Mouse (Mus musculus) midbrain, embryonic 14.5 days (tissue): ENCODE results near the gene Dact1. TPM values are rescaled to one million over a fixed set of nuclear protein-coding genes. Genes with fewer than 3 reads are reported as not detected.

Experiments used
- ATAC-seq: fragments of 200-750 bp; cut with Nextera tagmentation; 2 replicates; pipeline ENCODE4 v1.8.0; 2017; ENCODE audit warnings: moderate number of reproducible peaks, moderate library complexity; ENCODE audit not compliant: low FRiP score, low TSS enrichment
- DNase-seq: peaks from one replicate; pipeline ENCODE4 v3.0.0-alpha.2; 2015
- H3K27ac ChIP-seq: fragments of 300-500 bp; sonication (generic); replicated peaks from 2 replicates; pipeline ENCODE4 v1.5.1; 2014; ENCODE audit warnings: mild to moderate bottlenecking, low read depth, low read length, moderate library complexity
- H3K27me3 ChIP-seq: fragments of 300-500 bp; sonication (generic); 2 replicates; pipeline ENCODE4 v1.6.1; 2014; ENCODE audit warnings: low read length, control low read depth, mixed read lengths; ENCODE audit not compliant: control insufficient read depth, insufficient read depth
- H3K36me3 ChIP-seq: fragments of 300-500 bp; sonication (generic); 2 replicates; pipeline ENCODE4 v1.6.1; 2014; ENCODE audit warnings: low read length, control low read depth; ENCODE audit not compliant: control insufficient read depth, insufficient read depth
- H3K4me1 ChIP-seq: fragments of 300-500 bp; sonication (generic); 2 replicates; pipeline ENCODE4 v1.6.1; 2014; ENCODE audit warnings: mild to moderate bottlenecking, antibody characterized with exemption, low read length, control low read depth; ENCODE audit not compliant: control insufficient read depth, insufficient read depth
- H3K4me2 ChIP-seq: fragments of 300-500 bp; sonication (generic); 2 replicates; pipeline ENCODE4 v1.6.1; 2014; ENCODE audit warnings: mild to moderate bottlenecking, low read length, moderate library complexity
- H3K4me3 ChIP-seq: fragments of 300-500 bp; sonication (generic); replicated peaks from 2 replicates; pipeline ENCODE4 v1.5.1; 2014; ENCODE audit warnings: low read depth, low read length
- H3K9ac ChIP-seq: fragments of 300-500 bp; sonication (generic); replicated peaks from 2 replicates; pipeline ENCODE4 v1.6.1; 2014; ENCODE audit warnings: mild to moderate bottlenecking, low read length, moderate library complexity
- H3K9me3 ChIP-seq: fragments of 300-500 bp; sonication (generic); 2 replicates; pipeline ENCODE4 v1.6.1; 2016; ENCODE audit warnings: low read length, control low read depth, mixed read lengths; ENCODE audit not compliant: control insufficient read depth
- WGBS: fragments of 180-500 bp; shearing (Covaris S2); extraction: QIAGEN DNeasy Blood & Tissue Kit; methylation state at CpG from one replicate; pipeline ENCODE4 v1.1.7; 2014; 5-methylcytosine and 5-hydroxymethylcytosine counted together
- polyA plus RNA-seq: library from polyadenylated mRNA; unstranded; fragments of >200 nt; fragmentation: Nextera tagmentation; extraction: Ambion mirVana; gene quantifications from 2 replicates; pipeline ENCODE4 v1.2.1, GENCODE M21; 2014

The Dact1 gene
- polyA plus RNA-seq, 1 experiment from 2014 or later = 35.8 TPM

GRCm38 (mm10) chr12:71366175-71366574 lies 56.5 kb downstream of the Dact1 start:
- ATAC-seq (no peak), DNase-seq (no peak)
- no peaks in the 10 kb centered on the region for H3K27me3 ChIP-seq
- H3K9ac ChIP-seq = no peak overlapping the region
- H3K4me3 ChIP-seq = no peak overlapping the region
- 63% methylated on average over 6 of the region's 6 CpGs for WGBS
- H3K27ac ChIP-seq = no peak overlapping the region
- no peaks in the 10 kb centered on the region for H3K9me3 ChIP-seq
- peaks cover 5% of the 10 kb centered on the region; the same call in 1 of the 2 replicates for H3K4me1 ChIP-seq
- no peaks in the 10 kb centered on the region for H3K36me3 ChIP-seq
- H3K4me2 ChIP-seq = no peak overlapping the region

GRCm38 (mm10) chr12:71368631-71369030 lies 58.9 kb downstream of the Dact1 start:
- Histone ChIP-seq H3K27me3 (no peaks in the 10 kb centered on the region), H3K9me3 (no peaks in the 10 kb centered on the region), H3K4me3 (no peak overlapping the region), H3K36me3 (no peaks in the 10 kb centered on the region), H3K4me2 (no peak overlapping the region), H3K9ac (no peak overlapping the region), H3K4me1 (peaks cover 5% of the 10 kb centered on the region; the same call in 1 of the 2 replicates), H3K27ac (no peak overlapping the region)
- DNase-seq = no peak
- WGBS = 80% methylated on average over 5 of the region's 5 CpGs
- ATAC-seq = no peak

Other genes with a start within 250 kb of the Dact1 start
- gene Tomm20l, start 198.5 kb upstream of the Dact1 start, polyA plus RNA-seq = not detected in 2 replicates
- 106 and 114 TPM in 2 replicates for gene Timm9, start 173.2 kb upstream of the Dact1 start, polyA plus RNA-seq
- 11.6 and 18.0 TPM in 2 replicates for gene 2700049A03Rik, start 173.0 kb upstream of the Dact1 start, polyA plus RNA-seq